Mouse (Mus musculus) heart, postnatal 14 days (tissue): ENCODE data around the gene Pglyrp2. TPM values are rescaled to one million over a fixed set of nuclear protein-coding genes. Genes with fewer than 3 reads are reported as not detected.

ENCODE experiments used
- DNase-seq, 2 experiments: peaks; one replicate each; pipeline ENCODE4 v3.0.0; 2021 to 2022
- intact Hi-C: fragments of 180-260 bp; cut with DNase I; formaldehyde crosslinking; loops from one replicate; pipeline ENCODE4 v1.15.1; 2025
- microRNA-seq, 2 experiments: library from miRNA; unstranded; fragments of <30 nt; microRNA quantifications; one replicate each; pipeline ENCODE4 v1.2.0; 2021 to 2022
- total RNA-seq, 2 experiments: library from RNA; stranded (reverse); gene quantifications; 2 replicates each; pipeline ENCODE4 v1.2.3; 2021

Gene Pglyrp2
- total RNA-seq, 2 experiments from 2014 or later: 0.24 to 0.93 TPM

GRCm38 (mm10) chr17:32362686-32363085 lies 61.3 kb downstream of the Pglyrp2 start:
- intact Hi-C loops: no loop called here
- DNase-seq: no peak

Small RNA genes lying within 50 kb of the gene (microRNA-seq; reads per million reads assigned to microRNA genes)
- gene Gm22201: 0 reads per million in 2 experiments

Other genes starting within 250 kb of the Pglyrp2 start
- under 1 TPM; 0.88 to 0.95 TPM for gene Ephx3, start 234.6 kb downstream of the Pglyrp2 start, total RNA-seq
- 10 to 100 TPM; 64.0 to 67.4 TPM for gene Brd4, start 139.4 kb downstream of the Pglyrp2 start, total RNA-seq
- gene Akap8, start 102.9 kb downstream of the Pglyrp2 start, total RNA-seq: 10 to 100 TPM; 50.0 to 62.5 TPM
- gene Akap8l, start 73.6 kb downstream of the Pglyrp2 start, total RNA-seq: 10 to 100 TPM; 49.2 to 57.1 TPM
- gene Wiz, start 34.7 kb downstream of the Pglyrp2 start, total RNA-seq: 10 to 100 TPM; 22.4 to 23.4 TPM
- gene Rasal3, start 20.6 kb downstream of the Pglyrp2 start, total RNA-seq: 1 to 10 TPM; 1.3 to 4.7 TPM
- gene Cyp4f39, start 28.6 kb upstream of the Pglyrp2 start, total RNA-seq: under 1 TPM; 0.22 to 0.48 TPM
- 1 to 10 TPM; 5.2 to 6.7 TPM for gene Cyp4f17, start 81.9 kb upstream of the Pglyrp2 start, total RNA-seq
- gene Cyp4f16, start 112.4 kb upstream of the Pglyrp2 start, total RNA-seq: 10 to 100 TPM in 1 of 2 experiments, 1 to 10 TPM in 1; 6.5 to 10.7 TPM
- not detected for gene Cyp4f37, start 197.1 kb upstream of the Pglyrp2 start, total RNA-seq
- gene Cyp4f40, start 234.7 kb upstream of the Pglyrp2 start, total RNA-seq: not detected